Mouse (Mus musculus) ES-Bruce4 (cell line): ENCODE measurements at regions not wholly inside any gene's neighbourhood (a gene's known extent, or its start where the extent isn't known, plus 50 kb on each side); places are given as distances from the start of the nearest gene placed in this dataset.

Experiments used
- CTCF ChIP-seq: IDR thresholded peaks from one replicate; pipeline ENCODE4 v1.8.1; 2011; ENCODE audit warnings: low read depth, low read length
- POLR2A ChIP-seq: IDR thresholded peaks from one replicate; pipeline ENCODE4 v1.8.1; 2011; ENCODE audit warnings: low read length; ENCODE audit not compliant: insufficient read depth

GRCm38 (mm10) chr13:31746276-31746675, 60.2 kb upstream of the Foxc1 start:
- TF ChIP-seq CTCF (no peak), POLR2A (no peak)
